Mouse (Mus musculus) liver, adult 2 months (tissue): ENCODE data around the gene Bcar3. TPM values are rescaled to one million over a fixed set of nuclear protein-coding genes. Genes with fewer than 3 reads are reported as not detected.

Experiments used
- DNase-seq: peaks from one replicate; pipeline ENCODE4 v3.0.0-alpha.2; 2011; ENCODE audit warnings: low read depth, low spot score; ENCODE audit errors: extremely low read depth
- H3K27ac ChIP-seq: fragments of 200-500 bp; replicated peaks from 2 replicates; pipeline ENCODE4 v1.5.1; 2012; ENCODE audit warnings: low read depth, mild to moderate bottlenecking, control low read depth, inconsistent platforms, low read length; ENCODE audit not compliant: insufficient read depth
- H3K27me3 ChIP-seq: fragments of 200-500 bp; 2 replicates; pipeline ENCODE4 v1.6.1; 2012; ENCODE audit warnings: mild to moderate bottlenecking, moderate library complexity, low read length, inconsistent platforms; ENCODE audit not compliant: control insufficient read depth, insufficient read depth
- H3K36me3 ChIP-seq: fragments of 200-500 bp; 2 replicates; pipeline ENCODE4 v1.6.1; 2012; ENCODE audit warnings: low read length, inconsistent platforms; ENCODE audit not compliant: control insufficient read depth, insufficient read depth
- H3K4me1 ChIP-seq: fragments of 200-500 bp; 2 replicates; pipeline ENCODE4 v1.6.1; 2011; ENCODE audit warnings: low read length; ENCODE audit not compliant: control insufficient read depth, insufficient read depth
- H3K4me3 ChIP-seq: fragments of 200-500 bp; 2 replicates; pipeline ENCODE4 v1.5.1; 2011; ENCODE audit warnings: low read depth, mild to moderate bottlenecking, control low read depth, low read length, moderate library complexity; ENCODE audit not compliant: insufficient read depth
- H3K79me2 ChIP-seq: fragments of 200-500 bp; 2 replicates; pipeline ENCODE4 v1.6.1; 2012; ENCODE audit warnings: inconsistent platforms, mild to moderate bottlenecking, low read length, moderate library complexity; ENCODE audit not compliant: control insufficient read depth, insufficient read depth
- H3K9ac ChIP-seq: fragments of 200-500 bp; 2 replicates; pipeline ENCODE4 v1.6.1; 2012; ENCODE audit warnings: low read depth, mild to moderate bottlenecking, control low read depth, inconsistent platforms, low read length
- CTCF ChIP-seq: fragments of 200-500 bp; IDR thresholded peaks from 2 replicates; pipeline ENCODE4 v1.5.1; 2011; ENCODE audit warnings: low read depth, low read length, control low read depth
- POLR2A ChIP-seq: fragments of 200-500 bp; IDR thresholded peaks from 2 replicates; pipeline ENCODE4 v1.6.1; 2011; ENCODE audit warnings: low read length, control low read depth; ENCODE audit not compliant: insufficient read depth; ENCODE audit errors: extremely low read depth
- WGBS: fragments of 180-500 bp; shearing (Covaris S2); methylation state at CpG from one replicate; pipeline ENCODE4 v1.1.7; 2018; 5-methylcytosine and 5-hydroxymethylcytosine counted together
- polyA plus RNA-seq: library from polyadenylated mRNA; depleted of rRNA; stranded (reverse); fragments of >200 nt; gene quantifications from 2 replicates; pipeline ENCODE4 v1.2.3, GENCODE M21; 2012
- total RNA-seq: library from RNA; depleted of rRNA; stranded (reverse); fragments of >200 nt; gene quantifications from 2 replicates; pipeline ENCODE4 v1.2.3, GENCODE M21; 2014

The Bcar3 gene
- total and polyA plus RNA-seq, 2 experiments, result 44.4 to 45.5 TPM

- no peaks in the 10 kb centered on the region; the same call in 1 of the 2 replicates for H3K27me3 ChIP-seq
- no peaks in the 10 kb centered on the region for H3K4me1 ChIP-seq
- H3K4me3 ChIP-seq, result no peak overlapping the region
- no peak overlapping the region for H3K9ac ChIP-seq
- no peak overlapping the region for H3K27ac ChIP-seq
- H3K36me3 ChIP-seq, result no peaks in the 10 kb centered on the region
- no peaks in the 10 kb centered on the region for H3K79me2 ChIP-seq
- no peak for DNase-seq
- 81% methylated on average over 8 of the region's 8 CpGs for WGBS
- TF ChIP-seq CTCF, result no peak
- TF ChIP-seq POLR2A, result no peak
Measured at GRCm38 (mm10) chr3:122405203-122405956, 111.4 kb downstream of the Bcar3 start.

- no peak overlapping the region for H3K27ac ChIP-seq
- DNase-seq, result no peak
- no peak overlapping the region for H3K4me3 ChIP-seq
- H3K9ac ChIP-seq, result no peak overlapping the region
- H3K79me2 ChIP-seq, result no peaks in the 10 kb centered on the region
- 83% methylated on average over 8 of the region's 8 CpGs for WGBS
- H3K27me3 ChIP-seq, result no peaks in the 10 kb centered on the region; the same call in 1 of the 2 replicates
- no peaks in the 10 kb centered on the region for H3K4me1 ChIP-seq
- no peak for TF ChIP-seq POLR2A
- TF ChIP-seq CTCF, result no peak
- H3K36me3 ChIP-seq, result no peaks in the 10 kb centered on the region
Measured at GRCm38 (mm10) chr3:122406416-122406815, 112.5 kb downstream of the Bcar3 start.

GRCm38 (mm10) chr3:122407757-122408156 lies 113.8 kb downstream of the Bcar3 start:
- WGBS, result 96% methylated on average over 6 of the region's 6 CpGs
- H3K27me3 ChIP-seq, result no peaks in the 10 kb centered on the region; the same call in 1 of the 2 replicates
- no peak for TF ChIP-seq CTCF
- TF ChIP-seq POLR2A, result no peak
- H3K36me3 ChIP-seq, result no peaks in the 10 kb centered on the region
- H3K4me1 ChIP-seq, result peaks cover 2% of the 10 kb centered on the region; the same call in 1 of the 2 replicates
- H3K4me3 ChIP-seq, result no peak overlapping the region
- no peak overlapping the region for H3K9ac ChIP-seq
- DNase-seq, result no peak
- no peak overlapping the region for H3K27ac ChIP-seq
- H3K79me2 ChIP-seq, result no peaks in the 10 kb centered on the region

GRCm38 (mm10) chr3:122408798-122409311 lies 114.9 kb downstream of the Bcar3 start:
- H3K4me3 ChIP-seq, result no peak overlapping the region
- no peak overlapping the region for H3K9ac ChIP-seq
- H3K27ac ChIP-seq, result no peak overlapping the region
- TF ChIP-seq CTCF (no peak), POLR2A (no peak)
- no peaks in the 10 kb centered on the region for H3K79me2 ChIP-seq
- no peaks in the 10 kb centered on the region for H3K36me3 ChIP-seq
- H3K27me3 ChIP-seq, result no peaks in the 10 kb centered on the region
- 65% methylated on average over 15 of the region's 15 CpGs for WGBS
- DNase-seq, result no peak
- H3K4me1 ChIP-seq, result peaks cover 2% of the 10 kb centered on the region; the same call in 1 of the 2 replicates

- Histone ChIP-seq H3K36me3 (no peaks in the 10 kb centered on the region), H3K27me3 (no peaks in the 10 kb centered on the region), H3K4me3 (no peak overlapping the region), H3K79me2 (no peaks in the 10 kb centered on the region), H3K27ac (no peak overlapping the region), H3K9ac (no peak overlapping the region), H3K4me1 (peaks cover 5% of the 10 kb centered on the region; the same call in 1 of the 2 replicates)
- TF ChIP-seq CTCF (no peak), POLR2A (no peak)
- WGBS, result 26% methylated on average over 2 of the region's 2 CpGs
- DNase-seq, result peak; percentile 77
Measured at GRCm38 (mm10) chr3:122411590-122411989, 117.7 kb downstream of the Bcar3 start.
